Mouse (Mus musculus) kidney, postnatal 4 days (tissue): Measurements from ENCODE around the gene Serpini2.
"Not testable (repeated sequence)": the region's sequence is repeated elsewhere in the genome, so short reads cannot be mapped to it uniquely, and the experiment has no call there.

ENCODE experiments used
- DNase-seq, 2 experiments: peaks; one replicate each; pipeline ENCODE4 v3.0.0; 2021; ENCODE audit warnings: mixed read lengths in 2 of 2

Serpini2 gene

DNA sequence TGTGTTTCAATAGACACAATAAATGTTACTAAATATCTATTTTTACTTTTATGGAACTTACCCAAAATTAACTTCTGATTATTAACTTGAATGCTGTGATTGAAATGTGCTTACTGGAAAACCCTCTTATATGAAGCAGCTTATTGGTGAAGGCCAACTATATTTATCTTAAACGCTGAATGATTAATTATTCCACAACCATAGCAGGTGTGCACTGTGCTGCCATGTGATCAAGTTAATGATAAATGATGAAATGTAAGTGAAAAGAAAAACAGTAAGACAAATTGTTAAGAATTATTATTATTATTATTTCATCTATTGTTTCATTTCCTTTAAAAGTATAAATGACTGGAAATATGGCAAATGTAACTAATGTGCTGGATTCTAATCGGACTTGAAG is at the start of gene Serpini2:
Gene Serpini2 (minus strand): TSS at position 101 of the 400 bp plus-strand sequence.
- no peak for DNase-seq

DNA sequence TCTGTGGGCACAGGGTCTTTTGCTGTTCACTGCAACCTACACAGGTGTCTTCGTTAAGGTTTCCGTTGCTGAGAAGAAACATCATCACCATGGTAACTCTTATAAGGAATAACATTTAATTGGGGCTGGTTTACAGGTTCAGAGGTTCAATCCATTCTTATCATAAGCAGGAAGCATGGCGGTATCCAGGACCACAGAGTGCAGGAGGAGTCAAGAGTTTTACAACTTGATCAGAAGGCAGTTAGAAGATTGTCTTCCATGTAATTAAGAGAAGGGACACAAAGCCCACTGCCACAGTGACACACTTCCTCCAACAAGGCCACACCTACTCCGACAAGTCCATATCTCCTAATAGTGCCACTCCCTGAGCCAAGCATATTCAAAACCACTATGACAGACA is 39.0 kb upstream of the Serpini2 start:
- no peak for DNase-seq

DNA sequence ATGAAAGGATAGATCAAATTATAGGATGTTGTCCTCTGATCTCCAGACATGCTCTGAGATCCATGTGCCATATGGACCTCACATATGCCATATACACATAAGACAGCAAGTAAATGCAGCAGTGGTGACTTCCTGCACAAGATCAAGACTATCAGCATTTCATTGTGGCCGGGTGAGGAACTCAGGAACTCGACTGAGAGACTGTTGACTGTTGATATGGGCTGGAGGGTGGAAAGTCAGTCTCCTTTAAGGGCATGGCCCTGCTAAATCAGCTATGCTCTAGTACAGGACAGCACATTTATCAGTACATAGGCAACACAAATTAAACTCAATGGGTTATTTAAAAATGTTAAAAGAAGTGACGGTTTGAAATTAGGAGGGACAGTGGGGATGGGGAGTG is 38.4 kb upstream of the Serpini2 start:
- DNase-seq, result no peak

DNA sequence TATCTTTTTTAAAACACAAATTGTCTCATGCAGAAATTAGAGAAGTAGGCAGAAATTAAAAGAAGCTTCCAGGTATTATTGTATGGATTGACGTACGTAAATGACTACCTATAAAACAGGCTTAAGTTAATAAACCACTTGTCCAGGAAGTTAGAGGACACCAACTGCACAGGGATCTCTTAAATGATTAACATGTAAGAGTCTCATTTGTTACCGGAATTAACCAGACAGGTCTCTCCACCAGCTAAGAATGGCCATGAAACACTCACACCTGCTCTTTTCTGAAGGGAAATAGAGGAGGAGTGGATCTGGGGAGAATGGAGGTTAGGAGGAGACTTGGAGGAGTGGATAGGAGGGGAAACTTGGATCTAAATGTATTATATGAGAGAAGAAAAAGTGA is 35.7 kb upstream of the Serpini2 start:
- no peak for DNase-seq

DNA sequence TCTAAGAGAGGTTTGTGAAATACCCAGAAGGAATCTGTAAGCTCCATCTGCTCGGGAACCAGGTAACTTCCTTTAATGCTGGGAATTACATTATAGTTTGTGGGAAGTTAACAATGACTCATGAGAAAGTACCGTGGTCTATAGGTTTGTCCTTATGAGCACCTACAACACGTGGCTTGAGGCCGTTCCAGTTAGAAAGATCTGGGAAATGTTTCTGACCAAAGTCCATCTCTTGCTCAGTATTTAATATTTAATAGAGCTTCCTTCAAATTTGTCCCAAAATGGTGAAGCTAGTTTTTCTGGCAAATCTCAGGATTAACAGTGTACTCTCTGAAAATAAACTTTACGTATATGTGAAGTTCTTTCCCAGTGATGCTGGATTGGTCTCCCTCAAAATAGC is 34.7 kb upstream of the Serpini2 start:
- DNase-seq, result no peak

DNA sequence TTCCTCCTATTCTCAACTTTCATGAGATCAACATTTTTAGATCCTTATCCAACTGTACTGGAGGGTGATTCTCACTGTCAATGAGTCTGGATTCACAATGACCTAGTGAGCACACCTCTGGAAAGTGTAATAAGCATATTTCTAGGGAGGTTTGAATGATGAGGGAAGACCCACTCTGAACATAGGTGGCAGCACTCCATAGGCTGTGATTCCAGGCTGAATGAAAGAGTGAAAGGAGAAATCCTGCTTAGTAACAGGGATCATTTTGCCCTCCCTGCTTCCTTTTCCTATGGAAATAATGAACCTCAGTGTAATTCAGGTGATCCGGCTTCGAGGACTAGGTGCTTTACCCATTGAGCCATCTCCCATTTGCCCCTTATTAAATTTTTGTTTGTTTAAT is 31.2 kb upstream of the Serpini2 start:
- no peak for DNase-seq

DNA sequence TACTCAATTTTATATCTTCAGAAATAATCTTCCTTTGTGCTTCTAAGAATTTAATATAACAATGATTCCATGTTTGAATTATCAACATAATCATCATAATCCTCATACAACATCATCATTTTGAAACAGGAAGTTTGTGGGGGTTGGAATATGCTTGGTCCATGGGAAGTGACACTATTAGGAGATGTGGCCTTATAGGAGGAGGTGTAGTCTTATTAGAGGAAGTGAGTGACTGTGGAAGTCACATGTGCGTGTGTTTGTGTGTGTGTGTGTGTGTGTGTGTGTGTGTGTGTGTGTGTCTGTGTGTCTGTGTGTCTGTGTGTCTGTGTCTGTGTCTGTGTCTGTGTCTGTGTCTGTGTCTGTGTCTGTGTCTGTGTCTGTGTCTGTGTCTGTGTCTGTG is 29.6 kb upstream of the Serpini2 start:
- DNase-seq, result not testable (repeated sequence)

DNA sequence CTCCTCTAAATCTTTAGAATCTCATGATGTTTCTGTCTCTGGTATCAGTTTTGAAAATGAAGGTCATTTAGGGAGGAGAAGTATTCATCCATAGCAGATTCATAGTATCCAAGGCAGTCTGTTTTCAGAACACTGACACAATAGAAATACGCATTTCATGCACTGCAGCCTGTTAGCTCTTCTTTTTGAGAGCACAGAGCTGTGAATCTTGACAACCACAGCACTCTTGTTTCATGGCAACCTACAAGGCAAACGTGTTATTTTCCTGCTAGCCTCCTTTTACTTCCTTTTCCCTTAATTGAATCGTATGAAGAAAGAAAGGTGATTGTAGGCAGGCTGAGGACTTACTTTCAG is 27.9 kb upstream of the Serpini2 start:
- no peak for DNase-seq

DNA sequence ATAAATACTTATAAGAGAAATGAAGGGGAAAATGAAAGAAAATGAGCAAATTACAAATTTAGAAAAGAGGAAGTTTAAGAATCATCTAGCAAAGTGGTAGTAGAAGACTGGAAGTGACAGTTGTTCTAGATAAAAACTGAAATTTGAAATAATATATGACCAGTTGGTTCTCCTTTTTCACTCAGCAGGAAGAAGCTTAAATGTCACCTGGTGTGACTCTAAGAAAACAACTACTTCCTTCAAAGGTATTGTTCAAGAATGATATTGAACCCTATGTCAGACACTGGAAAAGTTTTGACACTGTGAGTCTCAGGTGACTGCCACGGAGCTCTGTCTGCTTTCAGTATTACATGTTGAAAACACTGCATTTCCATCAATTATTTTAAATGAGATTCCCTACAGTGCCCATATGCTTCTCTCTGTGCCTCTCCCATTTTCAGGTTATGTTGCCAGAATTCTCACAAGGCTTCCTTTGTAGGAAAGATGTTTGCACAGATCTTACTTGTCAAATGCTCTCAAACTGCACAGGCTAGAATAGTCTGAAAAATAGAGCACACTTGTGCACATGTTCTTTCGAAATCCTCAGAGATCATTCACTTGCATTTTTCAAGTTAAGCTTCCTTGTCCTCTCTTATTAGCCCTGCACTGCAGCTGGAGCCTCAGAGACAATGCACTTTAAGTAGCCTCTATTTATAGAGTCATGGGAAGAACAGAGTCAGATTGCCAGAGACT is 27.3 kb upstream of the Serpini2 start:
- no peak for DNase-seq

DNA sequence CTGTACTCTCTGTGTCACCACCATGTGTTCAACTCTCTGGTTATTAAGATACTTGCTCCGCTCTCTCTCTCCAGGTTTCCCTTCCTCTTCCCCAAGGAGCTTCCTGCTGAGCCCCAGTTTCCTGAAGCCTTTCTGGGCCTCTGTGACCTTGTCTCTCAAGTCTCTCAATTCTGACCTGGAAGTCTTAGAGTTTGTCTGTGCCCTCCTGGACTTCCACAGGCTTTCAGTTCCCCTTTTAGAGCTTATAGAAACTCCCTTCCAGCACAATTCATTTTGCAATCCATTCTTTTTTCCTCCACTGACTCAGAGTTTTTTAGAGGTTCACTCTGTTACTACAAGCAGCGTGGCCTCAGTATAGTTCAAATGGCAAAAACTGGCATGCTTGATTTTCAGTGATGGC is 23.4 kb upstream of the Serpini2 start:
- DNase-seq, result no peak

DNA sequence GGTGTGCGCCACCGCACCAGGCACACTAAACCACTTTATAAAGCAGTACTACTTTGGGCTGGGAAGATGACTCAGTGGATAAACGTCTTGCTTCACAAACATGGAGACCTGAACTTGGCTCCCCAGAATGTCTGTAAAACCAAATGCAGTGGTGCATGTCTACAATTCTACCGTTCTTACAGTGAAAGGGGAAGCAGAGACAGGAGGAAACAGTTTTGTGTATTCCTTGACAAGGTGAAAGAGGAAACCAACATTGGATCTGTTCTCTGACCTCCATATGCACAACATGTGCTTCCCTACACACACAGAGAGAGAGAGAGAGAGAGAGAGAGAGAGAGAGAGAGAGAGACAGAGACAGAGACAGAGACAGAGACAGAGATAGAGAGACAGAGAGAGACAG is 7.6 kb upstream of the Serpini2 start:
- DNase-seq, result no peak

DNA sequence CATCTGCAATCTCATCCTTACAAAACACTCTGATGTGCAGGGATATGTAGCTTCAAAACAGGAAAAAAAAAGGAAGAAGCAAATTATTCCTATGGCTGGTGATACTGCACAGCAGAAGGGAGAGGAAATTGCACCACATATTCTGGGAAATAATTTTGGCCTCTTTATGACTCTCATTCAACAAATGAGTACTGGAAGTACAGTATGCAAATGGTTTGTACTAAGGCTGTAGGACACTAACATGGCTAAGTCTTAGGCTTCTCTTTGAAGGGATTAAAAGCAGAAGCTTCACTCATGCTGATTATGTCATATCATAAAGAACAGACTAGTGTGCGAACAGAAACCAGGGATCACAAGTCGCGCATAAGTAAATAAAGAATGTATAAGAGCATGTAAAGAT is 6.6 kb upstream of the Serpini2 start:
- no peak for DNase-seq

DNA sequence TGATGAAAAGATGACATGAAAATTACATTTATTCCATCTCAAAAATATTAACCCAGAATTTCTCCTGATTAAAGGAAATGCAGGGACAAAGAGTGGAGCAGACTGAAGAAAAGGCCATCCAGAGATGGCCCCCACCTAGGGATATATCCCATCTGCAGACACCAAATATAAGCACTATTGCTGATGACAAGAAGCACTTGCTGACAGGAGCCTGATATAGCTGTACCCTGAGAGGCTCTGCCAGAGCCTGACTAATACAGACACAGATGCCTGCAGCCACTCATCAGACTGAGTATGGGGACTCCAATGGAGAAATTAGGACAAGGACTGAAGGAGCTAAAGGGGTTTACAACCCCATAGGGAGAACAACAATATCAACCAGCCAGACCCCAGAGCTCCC is 5.2 kb upstream of the Serpini2 start:
- no peak for DNase-seq

DNA sequence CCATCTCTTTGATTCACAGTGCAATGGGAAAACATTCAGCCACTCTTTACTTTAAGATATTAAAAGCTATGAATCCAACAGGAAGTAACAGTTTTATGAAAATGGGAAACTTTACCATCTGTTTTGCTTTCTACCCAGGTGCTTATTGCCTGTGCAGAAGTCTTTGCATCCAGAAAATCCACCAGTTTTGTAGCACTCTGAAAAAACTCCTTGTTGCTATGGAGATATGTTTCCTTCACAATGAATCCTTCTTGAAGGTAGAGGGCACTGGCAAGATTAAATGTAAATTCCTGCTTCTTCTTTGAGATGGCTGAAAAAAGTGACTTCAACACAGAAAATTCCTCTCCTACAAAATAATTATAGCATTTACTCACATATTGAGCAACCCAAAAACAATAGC is 10.5 kb downstream of the Serpini2 start:
- no peak for DNase-seq

DNA sequence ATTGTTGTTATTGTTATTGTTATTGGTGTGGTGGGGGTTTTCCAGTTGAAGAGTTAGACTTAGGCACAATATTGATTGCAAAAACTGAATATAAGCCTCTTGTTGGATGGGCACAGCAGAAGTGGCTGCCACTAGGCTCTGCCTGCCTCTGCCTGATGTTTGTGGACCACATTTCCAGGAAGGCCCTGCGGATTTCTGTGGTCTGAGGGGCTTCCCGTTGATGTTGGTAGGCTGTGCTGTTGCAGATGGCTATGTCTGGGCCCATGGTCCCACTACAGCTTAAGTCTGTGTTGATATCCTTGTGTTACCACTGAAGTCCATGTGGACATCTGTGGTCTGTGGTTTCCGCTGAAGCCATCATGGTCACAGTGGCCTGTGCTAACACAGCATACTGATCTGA is 50.2 kb downstream of the Serpini2 start:
- no peak for DNase-seq

DNA sequence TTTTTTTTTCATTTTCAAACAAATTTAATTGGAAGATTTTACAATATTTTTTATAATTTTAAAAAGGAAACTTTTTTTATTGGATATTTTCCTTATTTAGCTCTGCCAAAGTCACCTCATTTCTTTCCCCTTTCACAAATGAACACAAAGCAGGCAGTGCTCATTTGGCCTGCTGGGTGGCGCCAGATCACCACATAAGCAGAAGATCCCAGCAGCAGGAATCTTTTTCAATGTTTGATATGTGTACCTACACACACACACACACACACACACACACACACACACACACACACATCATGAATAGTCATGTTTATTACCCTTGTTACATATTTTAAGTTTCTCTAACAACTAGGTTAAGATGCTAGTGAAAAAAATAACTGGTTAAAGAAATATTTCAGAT is 50.7 kb downstream of the Serpini2 start:
- peak; percentile 51 to 53 for DNase-seq

DNA sequence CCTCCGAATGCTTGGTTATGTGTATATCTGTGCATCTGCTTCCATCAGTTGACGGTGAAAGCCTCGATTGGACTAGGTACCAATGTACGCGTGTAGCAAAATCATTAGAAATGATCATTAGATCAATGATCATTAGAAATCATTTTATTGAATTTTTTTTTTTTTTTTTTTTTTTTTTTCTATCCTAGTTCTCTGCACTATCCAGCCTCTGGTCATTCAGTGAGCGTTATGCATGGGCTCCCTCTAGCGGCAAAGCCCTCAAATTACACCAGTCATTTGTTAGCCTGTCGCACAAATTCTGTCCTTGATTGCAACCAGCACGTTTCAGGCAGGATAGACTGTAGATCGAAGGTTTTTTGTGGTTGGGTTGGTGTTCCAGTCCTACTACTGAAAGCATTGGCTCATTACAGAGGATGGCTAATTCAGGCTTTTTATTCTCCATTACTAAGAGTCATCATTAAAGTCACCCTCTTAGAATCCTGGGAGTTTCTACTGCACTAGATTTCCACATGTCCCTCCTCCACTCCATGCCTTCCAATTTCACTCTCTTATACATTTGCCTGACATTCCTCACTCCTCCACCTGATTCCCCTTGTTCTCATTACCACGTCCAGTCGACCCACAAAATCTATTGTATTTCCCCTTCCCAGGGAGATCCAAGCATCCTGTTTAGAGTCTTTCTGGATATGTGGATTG is 66.9 kb downstream of the Serpini2 start:
- DNase-seq, result peak; percentile 68 to 70
